Mouse (Mus musculus) hindbrain, embryonic 12.5 days (tissue): ENCODE data around the gene Raver2. TPM values are rescaled to one million over a fixed set of nuclear protein-coding genes. Genes with fewer than 3 reads are reported as not detected.
A peak's percentile ranks its signal among the peaks of the same experiment; 100 is the strongest.

Experiments used
- ATAC-seq: fragments of 200-750 bp; cut with Nextera tagmentation; 2 replicates; pipeline ENCODE4 v1.8.0; 2017; ENCODE audit warnings: moderate TSS enrichment; ENCODE audit not compliant: low FRiP score
- H3K27ac ChIP-seq: fragments of 300-500 bp; sonication (generic); 2 replicates; pipeline ENCODE4 v1.5.1; 2016; ENCODE audit warnings: mild to moderate bottlenecking
- H3K27me3 ChIP-seq: fragments of 300-500 bp; sonication (generic); 2 replicates; pipeline ENCODE4 v1.6.1; 2016; ENCODE audit warnings: mild to moderate bottlenecking
- H3K36me3 ChIP-seq: fragments of 300-500 bp; sonication (generic); 2 replicates; pipeline ENCODE4 v1.6.1; 2016; ENCODE audit warnings: mild to moderate bottlenecking
- H3K4me1 ChIP-seq: fragments of 300-500 bp; sonication (generic); 2 replicates; pipeline ENCODE4 v1.6.1; 2016
- H3K4me2 ChIP-seq: fragments of 300-500 bp; sonication (generic); replicated peaks from 2 replicates; pipeline ENCODE4 v1.6.1; 2016; ENCODE audit warnings: mild to moderate bottlenecking
- H3K4me3 ChIP-seq: fragments of 300-500 bp; sonication (generic); 2 replicates; pipeline ENCODE4 v1.5.1; 2016; ENCODE audit warnings: mild to moderate bottlenecking
- H3K9ac ChIP-seq: fragments of 300-500 bp; sonication (generic); 2 replicates; pipeline ENCODE4 v1.6.1; 2016; ENCODE audit warnings: mild to moderate bottlenecking, moderate library complexity
- H3K9me3 ChIP-seq: fragments of 300-500 bp; sonication (generic); replicated peaks from 2 replicates; pipeline ENCODE4 v1.6.1; 2016; ENCODE audit warnings: mild to moderate bottlenecking
- WGBS: fragments of 180-500 bp; shearing (Covaris S2); methylation state at CpG from one replicate; pipeline ENCODE4 v1.1.7; 2016; 5-methylcytosine and 5-hydroxymethylcytosine counted together
- polyA plus RNA-seq: library from polyadenylated mRNA; unstranded; fragments of >200 nt; fragmentation: Nextera tagmentation; extraction: Ambion mirVana; gene quantifications from 2 replicates; pipeline ENCODE4 v1.2.1, GENCODE M21; 2016

Gene Raver2
- 13.1 and 13.6 TPM in 2 replicates for polyA plus RNA-seq

GRCm38 (mm10) chr4:101068786-101069153 is at the start of gene Raver2:
TSS of gene Raver2 (plus strand) at chr4:101068983.
- Histone ChIP-seq H3K27ac (peak within 1 kb of the TSS; percentile 30; the same call in 1 of the 2 replicates), H3K27me3 (0 out of 2 replicates have a peak, but pooled peaks cover 3% of the 10 kb centered on the region), H3K4me3 (peak within 1 kb of the TSS; percentile 85), H3K4me2 (peak within 1 kb of the TSS; percentile 91), H3K36me3 (no peaks in the 10 kb centered on the region), H3K4me1 (peaks cover 3% of the 10 kb centered on the region; the same call in 1 of the 2 replicates), H3K9me3 (no peaks in the 10 kb centered on the region), H3K9ac (peak within 1 kb of the TSS; percentile 88)
- 1% methylated on average over 54 of the region's 54 CpGs for WGBS
- ATAC-seq, result peak; percentile 83

- H3K27ac ChIP-seq, result no peak within 1 kb of the TSS
- H3K4me3 ChIP-seq, result no peak within 1 kb of the TSS
- no peaks in the 10 kb centered on the region for H3K36me3 ChIP-seq
- peaks cover 10% of the 10 kb centered on the region for H3K9me3 ChIP-seq
- ATAC-seq, result no peak
- H3K4me1 ChIP-seq, result no peaks in the 10 kb centered on the region
- H3K9ac ChIP-seq, result no peak within 1 kb of the TSS
- 76% methylated on average over 4 of the region's 4 CpGs for WGBS
- no peaks in the 10 kb centered on the region for H3K27me3 ChIP-seq
- no peak within 1 kb of the TSS for H3K4me2 ChIP-seq
Measured at GRCm38 (mm10) chr4:101020596-101020995, 48.2 kb upstream of the Raver2 start, which contains the start of gene Gm10577. TSS of gene Gm10577 (minus strand) at chr4:101020696.

GRCm38 (mm10) chr4:101026566-101026965 is 42.2 kb upstream of the Raver2 start:
- H3K9me3 ChIP-seq, result peaks cover 10% of the 10 kb centered on the region
- no peak overlapping the region for H3K27ac ChIP-seq
- no peaks in the 10 kb centered on the region for H3K4me1 ChIP-seq
- H3K4me2 ChIP-seq, result no peak overlapping the region
- H3K4me3 ChIP-seq, result no peak overlapping the region
- H3K9ac ChIP-seq, result no peak overlapping the region
- WGBS, result 80% methylated on average over 5 of the region's 5 CpGs
- no peaks in the 10 kb centered on the region for H3K36me3 ChIP-seq
- ATAC-seq, result no peak
- no peaks in the 10 kb centered on the region for H3K27me3 ChIP-seq

- no peak overlapping the region for H3K4me2 ChIP-seq
- H3K4me3 ChIP-seq, result no peak overlapping the region
- no peaks in the 10 kb centered on the region for H3K36me3 ChIP-seq
- 88% methylated on average over 2 of the region's 2 CpGs for WGBS
- H3K27ac ChIP-seq, result no peak overlapping the region
- no peak overlapping the region for H3K9ac ChIP-seq
- ATAC-seq, result no peak
- peaks cover 10% of the 10 kb centered on the region for H3K9me3 ChIP-seq
- no peaks in the 10 kb centered on the region for H3K27me3 ChIP-seq
- H3K4me1 ChIP-seq, result no peaks in the 10 kb centered on the region
Measured at GRCm38 (mm10) chr4:101026995-101027394, 41.8 kb upstream of the Raver2 start.

DNA sequence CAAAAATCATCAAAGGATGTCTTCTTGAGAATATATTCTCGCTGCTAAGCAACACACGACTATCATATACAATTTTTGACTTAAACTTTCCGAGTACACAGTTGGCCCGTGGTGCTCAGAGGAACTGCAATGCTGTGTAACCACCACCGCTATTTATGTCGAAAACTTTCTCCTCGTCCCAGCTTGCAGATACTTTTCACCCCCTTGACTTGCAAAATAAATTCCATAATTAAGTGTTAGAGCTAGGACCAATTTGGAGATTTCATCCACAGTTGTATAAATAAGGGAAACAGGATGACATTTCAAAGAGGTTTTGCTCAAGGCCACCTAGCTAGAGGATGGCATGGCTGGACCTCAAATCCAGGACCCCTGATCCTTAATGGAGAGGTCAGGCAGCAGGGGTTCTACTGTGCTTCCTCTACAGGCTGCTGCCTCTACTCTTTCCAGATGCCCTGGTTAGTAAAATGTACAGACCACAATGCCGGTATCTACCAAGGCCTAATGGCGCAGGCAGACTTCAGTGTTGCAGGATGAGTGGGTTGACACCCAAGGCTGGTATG is 40.9 kb upstream of the Raver2 start:
- Histone ChIP-seq H3K27ac (no peak overlapping the region), H3K4me1 (no peaks in the 10 kb centered on the region), H3K27me3 (no peaks in the 10 kb centered on the region), H3K9ac (no peak overlapping the region), H3K4me3 (no peak overlapping the region), H3K4me2 (no peak overlapping the region), H3K36me3 (no peaks in the 10 kb centered on the region), H3K9me3 (peaks cover 4% of the 10 kb centered on the region)
- ATAC-seq, result no peak
- WGBS, result 87% methylated on average over 9 of the region's 9 CpGs

GRCm38 (mm10) chr4:101033047-101033446 is 35.7 kb upstream of the Raver2 start:
- Histone ChIP-seq H3K27me3 (no peaks in the 10 kb centered on the region), H3K4me3 (no peak overlapping the region), H3K27ac (no peak overlapping the region), H3K4me1 (no peaks in the 10 kb centered on the region), H3K4me2 (no peak overlapping the region), H3K9ac (no peak overlapping the region), H3K9me3 (no peaks in the 10 kb centered on the region), H3K36me3 (no peaks in the 10 kb centered on the region)
- no peak for ATAC-seq
- 78% methylated on average over 3 of the region's 3 CpGs for WGBS

GRCm38 (mm10) chr4:101035131-101035530 is 33.7 kb upstream of the Raver2 start:
- Histone ChIP-seq H3K4me3 (no peak overlapping the region), H3K9me3 (no peaks in the 10 kb centered on the region), H3K27ac (no peak overlapping the region), H3K9ac (no peak overlapping the region), H3K4me2 (no peak overlapping the region), H3K36me3 (no peaks in the 10 kb centered on the region), H3K4me1 (no peaks in the 10 kb centered on the region), H3K27me3 (no peaks in the 10 kb centered on the region)
- ATAC-seq, result no peak
- 87% methylated on average over 5 of the region's 5 CpGs for WGBS

GRCm38 (mm10) chr4:101037156-101037555 is 31.6 kb upstream of the Raver2 start:
- H3K9me3 ChIP-seq, result no peaks in the 10 kb centered on the region
- ATAC-seq, result no peak
- no peaks in the 10 kb centered on the region for H3K4me1 ChIP-seq
- H3K27me3 ChIP-seq, result no peaks in the 10 kb centered on the region
- no peak overlapping the region for H3K4me3 ChIP-seq
- H3K27ac ChIP-seq, result no peak overlapping the region
- H3K4me2 ChIP-seq, result no peak overlapping the region
- no peak overlapping the region for H3K9ac ChIP-seq
- no peaks in the 10 kb centered on the region for H3K36me3 ChIP-seq
- WGBS, result 74% methylated on average over 7 of the region's 7 CpGs

- Histone ChIP-seq H3K9ac (no peak overlapping the region), H3K36me3 (no peaks in the 10 kb centered on the region), H3K4me3 (no peak overlapping the region), H3K27ac (no peak overlapping the region), H3K9me3 (no peaks in the 10 kb centered on the region), H3K27me3 (no peaks in the 10 kb centered on the region), H3K4me1 (no peaks in the 10 kb centered on the region), H3K4me2 (no peak overlapping the region)
- WGBS, result 78% methylated on average over 2 of the region's 2 CpGs
- no peak for ATAC-seq
Measured at GRCm38 (mm10) chr4:101043691-101044090, 25.1 kb upstream of the Raver2 start.

GRCm38 (mm10) chr4:101044149-101044548 is 24.6 kb upstream of the Raver2 start:
- no peaks in the 10 kb centered on the region for H3K27me3 ChIP-seq
- H3K4me1 ChIP-seq, result no peaks in the 10 kb centered on the region
- ATAC-seq, result no peak

GRCm38 (mm10) chr4:101046576-101046975 is 22.2 kb upstream of the Raver2 start:
- no peak overlapping the region for H3K4me3 ChIP-seq
- H3K9me3 ChIP-seq, result no peaks in the 10 kb centered on the region
- H3K27me3 ChIP-seq, result no peaks in the 10 kb centered on the region
- H3K4me2 ChIP-seq, result no peak overlapping the region
- H3K27ac ChIP-seq, result no peak overlapping the region
- no peaks in the 10 kb centered on the region for H3K4me1 ChIP-seq
- 78% methylated on average over 4 of the region's 4 CpGs for WGBS
- H3K9ac ChIP-seq, result no peak overlapping the region
- no peaks in the 10 kb centered on the region for H3K36me3 ChIP-seq
- no peak for ATAC-seq

More at GRCm38 (mm10) chr4:101044149-101044548, 24.6 kb upstream of the Raver2 start:
- no peaks in the 10 kb centered on the region for H3K36me3 ChIP-seq
- H3K9ac ChIP-seq, result no peak overlapping the region
- H3K9me3 ChIP-seq, result no peaks in the 10 kb centered on the region
- no peak overlapping the region for H3K4me3 ChIP-seq
- H3K4me2 ChIP-seq, result no peak overlapping the region
- no peak overlapping the region for H3K27ac ChIP-seq

GRCm38 (mm10) chr4:101062146-101062545 is 6.6 kb upstream of the Raver2 start:
- WGBS, result 72% methylated on average over 2 of the region's 2 CpGs
- no peak for ATAC-seq
- no peaks in the 10 kb centered on the region for H3K27me3 ChIP-seq
- no peaks in the 10 kb centered on the region for H3K4me1 ChIP-seq
- no peak overlapping the region for H3K4me3 ChIP-seq
- no peak overlapping the region for H3K4me2 ChIP-seq
- no peaks in the 10 kb centered on the region for H3K9me3 ChIP-seq
- H3K9ac ChIP-seq, result no peak overlapping the region
- H3K36me3 ChIP-seq, result no peaks in the 10 kb centered on the region
- H3K27ac ChIP-seq, result no peak overlapping the region

DNA sequence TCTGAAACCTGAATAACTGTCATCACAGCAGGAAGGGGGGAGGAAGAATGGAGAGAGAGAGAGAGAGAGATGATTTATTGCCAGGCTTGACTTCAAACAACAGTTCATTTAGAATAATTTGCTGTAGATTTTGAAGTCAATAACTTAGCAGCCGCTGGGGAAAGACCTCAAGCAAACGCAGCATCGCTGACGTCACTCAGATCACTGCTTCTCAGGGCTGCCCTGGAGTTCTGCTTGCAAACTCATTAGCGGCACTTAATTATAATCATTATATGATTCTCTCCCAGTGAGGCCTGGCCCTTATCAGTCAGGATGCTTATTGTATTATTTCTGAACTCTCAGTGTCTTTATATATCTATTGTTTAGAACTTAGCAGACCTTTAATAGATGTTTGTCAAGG is 2.4 kb upstream of the Raver2 start:
- H3K9ac ChIP-seq, result no peak overlapping the region
- peaks cover 3% of the 10 kb centered on the region; the same call in 1 of the 2 replicates for H3K4me1 ChIP-seq
- no peak for ATAC-seq
- no peak overlapping the region for H3K4me3 ChIP-seq
- 0 out of 2 replicates have a peak, but pooled peaks cover 3% of the 10 kb centered on the region for H3K27me3 ChIP-seq
- no peak overlapping the region for H3K27ac ChIP-seq
- no peak overlapping the region for H3K4me2 ChIP-seq
- no peaks in the 10 kb centered on the region for H3K9me3 ChIP-seq
- no peaks in the 10 kb centered on the region for H3K36me3 ChIP-seq
- 61% methylated on average over 5 of the region's 5 CpGs for WGBS
